Mouse (Mus musculus) midbrain, embryonic 13.5 days (tissue): ENCODE results near the gene Arhgap22. TPM values are rescaled to one million over a fixed set of nuclear protein-coding genes. Genes with fewer than 3 reads are reported as not detected.

Source experiments
- ATAC-seq: fragments of 200-750 bp; cut with Nextera tagmentation; 2 replicates; pipeline ENCODE4 v1.8.0; 2017; ENCODE audit warnings: mild to moderate bottlenecking, moderate TSS enrichment, moderate library complexity
- H3K27ac ChIP-seq: fragments of 300-500 bp; sonication (generic); 2 replicates; pipeline ENCODE4 v1.5.1; 2015; ENCODE audit warnings: inconsistent platforms, mild to moderate bottlenecking, moderate library complexity
- H3K27me3 ChIP-seq: fragments of 300-500 bp; sonication (generic); 2 replicates; pipeline ENCODE4 v1.6.1; 2015; ENCODE audit warnings: mild to moderate bottlenecking, inconsistent platforms
- H3K36me3 ChIP-seq: fragments of 300-500 bp; sonication (generic); 2 replicates; pipeline ENCODE4 v1.6.1; 2015; ENCODE audit warnings: mild to moderate bottlenecking, inconsistent platforms
- H3K4me1 ChIP-seq: fragments of 300-500 bp; sonication (generic); replicated peaks from 2 replicates; pipeline ENCODE4 v1.6.1; 2015; ENCODE audit warnings: inconsistent platforms
- H3K4me2 ChIP-seq: fragments of 300-500 bp; sonication (generic); replicated peaks from 2 replicates; pipeline ENCODE4 v1.6.1; 2015; ENCODE audit warnings: moderate library complexity, mild to moderate bottlenecking, inconsistent platforms
- H3K4me3 ChIP-seq: fragments of 300-500 bp; sonication (generic); replicated peaks from 2 replicates; pipeline ENCODE4 v1.5.1; 2015; ENCODE audit warnings: mild to moderate bottlenecking, inconsistent platforms
- H3K9ac ChIP-seq: fragments of 300-500 bp; sonication (generic); replicated peaks from 2 replicates; pipeline ENCODE4 v1.6.1; 2015; ENCODE audit warnings: mild to moderate bottlenecking, inconsistent platforms
- H3K9me3 ChIP-seq: fragments of 300-500 bp; sonication (generic); 2 replicates; pipeline ENCODE4 v1.6.1; 2016; ENCODE audit warnings: mild to moderate bottlenecking, inconsistent platforms
- WGBS: fragments of 180-500 bp; shearing (Covaris S2); methylation state at CpG from one replicate; pipeline ENCODE4 v1.1.7; 2015; 5-methylcytosine and 5-hydroxymethylcytosine counted together
- polyA plus RNA-seq: library from polyadenylated mRNA; unstranded; fragments of >200 nt; fragmentation: Nextera tagmentation; extraction: Ambion mirVana; gene quantifications from 2 replicates; pipeline ENCODE4 v1.2.1, GENCODE M21; 2015

Arhgap22 gene
- polyA plus RNA-seq, 1 experiment from 2014 or later: 0.44 TPM

- H3K27me3 ChIP-seq: peaks cover 11% of the 10 kb centered on the region
- H3K36me3 ChIP-seq: no peaks in the 10 kb centered on the region
- H3K4me2 ChIP-seq: no peak overlapping the region
- H3K27ac ChIP-seq: no peak overlapping the region
- no peaks in the 10 kb centered on the region for H3K9me3 ChIP-seq
- ATAC-seq: no peak
- peaks cover 7% of the 10 kb centered on the region for H3K4me1 ChIP-seq
- 88% methylated on average over 19 of the region's 19 CpGs for WGBS
- no peak overlapping the region for H3K9ac ChIP-seq
- H3K4me3 ChIP-seq: no peak overlapping the region
These were observed 2.8 kb downstream of the Arhgap22 start for GRCm38 (mm10) chr14:33216343-33217208.

- Histone ChIP-seq H3K4me2 (no peak overlapping the region), H3K9me3 (no peaks in the 10 kb centered on the region), H3K4me1 (no peaks in the 10 kb centered on the region), H3K4me3 (no peak overlapping the region), H3K36me3 (no peaks in the 10 kb centered on the region), H3K27me3 (no peaks in the 10 kb centered on the region), H3K27ac (no peak overlapping the region), H3K9ac (no peak overlapping the region)
- 91% methylated on average over 4 of the region's 4 CpGs for WGBS
- ATAC-seq: no peak
These were observed 11.4 kb downstream of the Arhgap22 start for GRCm38 (mm10) chr14:33225235-33225634.

- 88% methylated on average over 4 of the region's 4 CpGs for WGBS
These were observed 16.8 kb downstream of the Arhgap22 start for GRCm38 (mm10) chr14:33230672-33231071.

GRCm38 (mm10) chr14:33231311-33231710, 17.5 kb downstream of the Arhgap22 start:
- ATAC-seq: no peak
- Histone ChIP-seq H3K27ac (no peak overlapping the region), H3K4me1 (no peaks in the 10 kb centered on the region), H3K27me3 (no peaks in the 10 kb centered on the region), H3K9me3 (no peaks in the 10 kb centered on the region), H3K4me2 (no peak overlapping the region), H3K4me3 (no peak overlapping the region), H3K9ac (no peak overlapping the region), H3K36me3 (no peaks in the 10 kb centered on the region)
- 92% methylated on average over 3 of the region's 3 CpGs for WGBS

More at GRCm38 (mm10) chr14:33230672-33231071, 16.8 kb downstream of the Arhgap22 start:
- no peak overlapping the region for H3K4me3 ChIP-seq
- no peaks in the 10 kb centered on the region for H3K4me1 ChIP-seq
- no peak overlapping the region for H3K4me2 ChIP-seq
- no peaks in the 10 kb centered on the region for H3K27me3 ChIP-seq
- no peak for ATAC-seq
- H3K9ac ChIP-seq: no peak overlapping the region
- no peak overlapping the region for H3K27ac ChIP-seq
- no peaks in the 10 kb centered on the region for H3K9me3 ChIP-seq
- H3K36me3 ChIP-seq: no peaks in the 10 kb centered on the region

- no peak overlapping the region for H3K4me3 ChIP-seq
- 85% methylated on average over 5 of the region's 5 CpGs for WGBS
- no peak overlapping the region for H3K4me2 ChIP-seq
- H3K9ac ChIP-seq: no peak overlapping the region
- no peak overlapping the region for H3K27ac ChIP-seq
- H3K9me3 ChIP-seq: no peaks in the 10 kb centered on the region
- H3K27me3 ChIP-seq: no peaks in the 10 kb centered on the region
- no peaks in the 10 kb centered on the region for H3K4me1 ChIP-seq
- ATAC-seq: no peak
- H3K36me3 ChIP-seq: no peaks in the 10 kb centered on the region
These were observed 18.2 kb downstream of the Arhgap22 start for GRCm38 (mm10) chr14:33232048-33232447.

- no peak overlapping the region for H3K4me2 ChIP-seq
- H3K27me3 ChIP-seq: no peaks in the 10 kb centered on the region
- no peak overlapping the region for H3K27ac ChIP-seq
- no peak for ATAC-seq
- no peak overlapping the region for H3K4me3 ChIP-seq
- WGBS: 79% methylated on average over 6 of the region's 6 CpGs
- H3K9ac ChIP-seq: no peak overlapping the region
- H3K36me3 ChIP-seq: no peaks in the 10 kb centered on the region
- H3K9me3 ChIP-seq: no peaks in the 10 kb centered on the region
- no peaks in the 10 kb centered on the region for H3K4me1 ChIP-seq
These were observed 21.8 kb downstream of the Arhgap22 start for GRCm38 (mm10) chr14:33235661-33236060.

GRCm38 (mm10) chr14:33240400-33240799, 26.6 kb downstream of the Arhgap22 start:
- Histone ChIP-seq H3K4me3 (no peak overlapping the region), H3K27ac (no peak overlapping the region), H3K9ac (no peak overlapping the region), H3K36me3 (no peaks in the 10 kb centered on the region), H3K4me1 (no peaks in the 10 kb centered on the region), H3K4me2 (no peak overlapping the region), H3K27me3 (no peaks in the 10 kb centered on the region), H3K9me3 (no peaks in the 10 kb centered on the region)
- WGBS: 76% methylated on average over 2 of the region's 2 CpGs
- no peak for ATAC-seq

GRCm38 (mm10) chr14:33243261-33243660, 29.4 kb downstream of the Arhgap22 start:
- no peaks in the 10 kb centered on the region for H3K9me3 ChIP-seq
- ATAC-seq: no peak
- WGBS: 55% methylated on average over 2 of the region's 2 CpGs
- no peaks in the 10 kb centered on the region for H3K4me1 ChIP-seq
- H3K4me2 ChIP-seq: no peak overlapping the region
- H3K36me3 ChIP-seq: no peaks in the 10 kb centered on the region
- no peak overlapping the region for H3K27ac ChIP-seq
- no peak overlapping the region for H3K4me3 ChIP-seq
- no peak overlapping the region for H3K9ac ChIP-seq
- H3K27me3 ChIP-seq: no peaks in the 10 kb centered on the region

GRCm38 (mm10) chr14:33244519-33244918, 30.7 kb downstream of the Arhgap22 start:
- no peaks in the 10 kb centered on the region for H3K9me3 ChIP-seq
- H3K4me1 ChIP-seq: no peaks in the 10 kb centered on the region
- no peak overlapping the region for H3K27ac ChIP-seq
- no peak overlapping the region for H3K9ac ChIP-seq
- H3K4me3 ChIP-seq: no peak overlapping the region
- H3K4me2 ChIP-seq: no peak overlapping the region
- no peaks in the 10 kb centered on the region for H3K27me3 ChIP-seq
- ATAC-seq: no peak
- WGBS: 73% methylated on average over 3 of the region's 3 CpGs
- H3K36me3 ChIP-seq: no peaks in the 10 kb centered on the region

GRCm38 (mm10) chr14:33244946-33245345, 31.1 kb downstream of the Arhgap22 start:
- Histone ChIP-seq H3K27me3 (no peaks in the 10 kb centered on the region), H3K4me2 (no peak overlapping the region), H3K4me1 (peaks cover under 1% of the 10 kb centered on the region), H3K36me3 (no peaks in the 10 kb centered on the region), H3K4me3 (no peak overlapping the region), H3K9me3 (no peaks in the 10 kb centered on the region), H3K9ac (no peak overlapping the region), H3K27ac (no peak overlapping the region)
- WGBS: 75% methylated on average over 2 of the region's 2 CpGs
- no peak for ATAC-seq

GRCm38 (mm10) chr14:33246476-33246875, 32.6 kb downstream of the Arhgap22 start:
- H3K4me3 ChIP-seq: no peak overlapping the region

GRCm38 (mm10) chr14:33247623-33248022, 33.8 kb downstream of the Arhgap22 start:
- no peak for ATAC-seq
- 39% methylated on average over 11 of the region's 11 CpGs for WGBS

More at GRCm38 (mm10) chr14:33246476-33246875, 32.6 kb downstream of the Arhgap22 start:
- 27% methylated on average over 8 of the region's 8 CpGs for WGBS
- no peaks in the 10 kb centered on the region for H3K36me3 ChIP-seq
- H3K4me1 ChIP-seq: peaks cover 16% of the 10 kb centered on the region
- no peak overlapping the region for H3K4me2 ChIP-seq
- ATAC-seq: no peak
- no peak overlapping the region for H3K27ac ChIP-seq
- no peak overlapping the region for H3K9ac ChIP-seq
- H3K27me3 ChIP-seq: peaks cover 7% of the 10 kb centered on the region
- no peaks in the 10 kb centered on the region for H3K9me3 ChIP-seq

More at GRCm38 (mm10) chr14:33247623-33248022, 33.8 kb downstream of the Arhgap22 start:
- Histone ChIP-seq H3K27ac (no peak overlapping the region), H3K4me3 (no peak overlapping the region), H3K9ac (no peak overlapping the region), H3K9me3 (no peaks in the 10 kb centered on the region), H3K27me3 (peaks cover 9% of the 10 kb centered on the region), H3K36me3 (no peaks in the 10 kb centered on the region), H3K4me1 (peaks cover 16% of the 10 kb centered on the region), H3K4me2 (no peak overlapping the region)
